Mouse (Mus musculus) cortical plate, adult 2 months (tissue): ENCODE measurements around the gene Synrg.

ENCODE experiments used
- CTCF ChIP-seq: fragments of 200-500 bp; IDR thresholded peaks from 2 replicates; pipeline ENCODE4 v1.5.1; 2011; ENCODE audit warnings: mild to moderate bottlenecking, control low read depth, low read length; ENCODE audit not compliant: insufficient read depth; ENCODE audit errors: extremely low read depth
- POLR2A ChIP-seq: fragments of 200-500 bp; IDR thresholded peaks from 2 replicates; pipeline ENCODE4 v1.6.1; 2011; ENCODE audit warnings: mild to moderate bottlenecking, low read length, control low read depth; ENCODE audit not compliant: insufficient read depth; ENCODE audit errors: extremely low read depth

DNA sequence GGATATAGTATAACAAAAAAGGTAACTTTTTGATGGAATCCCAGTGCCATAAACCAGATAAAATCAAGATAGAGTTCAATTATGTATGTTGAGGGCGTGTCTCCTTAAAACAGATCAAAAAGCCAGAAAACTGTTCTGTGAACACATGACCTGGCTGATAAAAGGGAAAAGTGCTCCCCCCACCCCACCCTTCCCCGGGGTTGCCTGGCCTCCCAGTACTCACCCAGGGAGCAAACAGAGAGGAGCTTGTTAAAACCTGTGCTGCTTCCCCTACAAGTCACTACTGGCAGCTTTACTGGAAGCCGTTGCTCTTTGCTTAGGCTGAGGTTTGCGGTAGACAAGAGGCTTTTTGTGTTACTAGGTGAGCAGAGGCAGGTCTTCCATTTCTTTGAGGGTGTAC is 83.0 kb downstream of the Synrg start:
- no peak for TF ChIP-seq POLR2A
- TF ChIP-seq CTCF: no peak
